Mouse (Mus musculus) stomach, postnatal 0 days (tissue): Measurements from ENCODE around the gene Tent5b.

Source experiments
- CTCF ChIP-seq: IDR thresholded peaks from 2 replicates; pipeline ENCODE4 v1.5.1; 2016; ENCODE audit warnings: antibody characterized with exemption, low read depth, mild to moderate bottlenecking, moderate library complexity
- EP300 ChIP-seq: optimal IDR thresholded peaks from 2 replicates; pipeline ENCODE3; 2016; ENCODE audit warnings: antibody characterized with exemption

- TF ChIP-seq CTCF = no peak
- no peak for TF ChIP-seq EP300
Measured at GRCm38 (mm10) chr4:133439460-133440376, 40.2 kb upstream of the Tent5b start.
